22 mouse cellular contexts compared by ENCODE assay signal in the genomic region with DNA sequence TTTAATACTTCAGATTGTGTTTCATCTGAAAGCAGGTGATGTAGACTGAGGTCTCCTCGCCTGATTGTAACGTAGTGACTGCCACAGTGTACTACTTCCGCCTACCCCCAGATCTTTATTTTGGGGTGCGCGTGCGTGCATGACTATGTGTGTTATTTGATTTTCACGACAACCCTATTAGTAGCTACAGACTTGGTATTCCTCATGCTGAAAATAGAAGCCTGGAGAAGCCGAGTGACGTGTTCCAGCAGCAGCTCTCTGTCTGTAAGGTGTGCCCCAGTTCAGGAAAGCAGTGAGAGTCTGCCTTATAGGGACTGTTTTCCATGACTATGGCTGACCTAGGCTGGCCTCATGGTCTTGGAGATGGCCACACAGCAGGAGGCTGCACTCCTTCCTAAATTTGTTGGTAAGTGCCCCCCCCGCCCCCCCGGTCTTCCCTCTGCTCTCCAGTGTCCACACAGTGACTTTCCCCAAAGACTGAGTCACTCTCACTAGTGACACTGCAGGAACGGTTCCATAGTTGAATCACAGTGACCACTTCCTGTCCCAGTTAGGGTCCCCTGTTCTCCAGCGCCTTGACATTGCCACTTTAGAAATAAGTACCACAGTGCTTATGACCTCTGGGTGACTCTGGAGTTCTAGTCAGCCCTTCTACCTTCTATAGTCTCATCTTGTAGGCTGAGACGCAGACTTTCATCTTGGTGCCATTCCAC. TPM values are rescaled to one million over a fixed set of nuclear protein-coding genes. Genes with fewer than 3 reads are reported as not detected.
A peak's percentile ranks its signal among the peaks of the same experiment; 100 is the strongest.
DNase-seq lines count a peak whose midpoint lies in the region; ATAC-seq and TF ChIP-seq lines count a peak whose summit lies in the region.
"Had no signal": no experiment of that assay in that cellular context is flagged by ENCODE, and none has a peak within 500 bp of the region (broad histone marks: within the 10 kb centered on the region; RNA-seq: fewer than 3 reads in every experiment).

No protein-coding gene starts in this region.

- no peaks in the 10 kb centered on the region for H3K9me3 ChIP-seq in stomach, postnatal 0 days (ENCODE audit: control insufficient read depth, low read length)
- H3K9me3 ChIP-seq in kidney, embryonic 14.5 days (ENCODE audit: control insufficient read depth, low read length) = no peaks in the 10 kb centered on the region
- H3K9me3 ChIP-seq: hindbrain, embryonic 15.5 days; limb, embryonic 10.5 days; midbrain, embryonic 12.5 days had no signal

- H3K4me1 ChIP-seq in stomach, postnatal 0 days (replicated peaks; ENCODE audit: control insufficient read depth, insufficient read depth) = no peaks in the 10 kb centered on the region
- no peaks in the 10 kb centered on the region for H3K4me1 ChIP-seq in kidney, embryonic 14.5 days (ENCODE audit: control insufficient read depth, insufficient read depth, low read length)
- H3K4me1 ChIP-seq: hindbrain, embryonic 15.5 days had no signal

- WGBS in stomach, postnatal 0 days = 91% methylated on average over 14 of the region's 14 CpGs
- WGBS in kidney, embryonic 14.5 days = 92% methylated on average over 14 of the region's 14 CpGs

- no peak for TF ChIP-seq EP300 in stomach, postnatal 0 days (optimal IDR thresholded peaks at IDR 0.05)

- no peaks in the 10 kb centered on the region for H3K27me3 ChIP-seq in C2C12 (ENCODE audit: control insufficient read depth, insufficient read depth, insufficient read length)
- no peaks in the 10 kb centered on the region for H3K27me3 ChIP-seq in stomach, postnatal 0 days (ENCODE audit: control insufficient read depth, insufficient read depth, low read length)
- H3K27me3 ChIP-seq in kidney, embryonic 14.5 days (ENCODE audit: control insufficient read depth, insufficient read depth, low read length) = no peaks in the 10 kb centered on the region
- H3K27me3 ChIP-seq: forebrain, embryonic 12.5 days; heart, embryonic 13.5 days; hindbrain, embryonic 15.5 days; midbrain, embryonic 12.5 days had no signal

- no peak overlapping the region for H3K4me3 ChIP-seq in C2C12 (ENCODE audit: insufficient read depth, poor library complexity, severe bottlenecking)
- H3K4me3 ChIP-seq in stomach, postnatal 0 days (ENCODE audit: low read depth, low read length) = no peak overlapping the region
- H3K4me3 ChIP-seq in kidney, embryonic 14.5 days (ENCODE audit: low read length) = no peak overlapping the region
- H3K4me3 ChIP-seq: forebrain, embryonic 12.5 days; heart, embryonic 13.5 days; hindbrain, embryonic 15.5 days; limb, embryonic 10.5 days; midbrain, embryonic 12.5 days had no signal

- no peaks in the 10 kb centered on the region for H3K36me3 ChIP-seq in C2C12 (ENCODE audit: control insufficient read depth, insufficient read depth)
- no peaks in the 10 kb centered on the region for H3K36me3 ChIP-seq in stomach, postnatal 0 days (ENCODE audit: control insufficient read depth, insufficient read depth, low read length)
- H3K36me3 ChIP-seq in kidney, embryonic 14.5 days (ENCODE audit: control insufficient read depth, insufficient read depth, low read length) = no peaks in the 10 kb centered on the region
- H3K36me3 ChIP-seq: forebrain, embryonic 12.5 days; heart, embryonic 13.5 days; hindbrain, embryonic 15.5 days; limb, embryonic 10.5 days; midbrain, embryonic 12.5 days had no signal

- ATAC-seq in hematopoietic stem cell, adult 5-6 weeks (replicated peaks in 1 of 2; ENCODE audit: insufficient read depth in 1 of 2, low FRiP score in 2 of 2, low TSS enrichment in 1 of 2, low read depth in 1 of 2, poor library complexity in 2 of 2, severe bottlenecking in 2 of 2) = peak; percentile 47 to 51; a peak in 3 of 4 replicates
- peak; percentile 12; the same call in 1 of the 2 replicates for ATAC-seq in stomach, postnatal 0 days (ENCODE audit: low FRiP score, low TSS enrichment)
- ATAC-seq in kidney, embryonic 14.5 days (ENCODE audit: low FRiP score, low TSS enrichment) = no peak
- ATAC-seq: lung, postnatal 0 days had no signal

- intact Hi-C loops in heart, postnatal 14 days (cut with DNase I) = no loop called here

- TF ChIP-seq CTCF in C2C12 (IDR thresholded peaks at IDR 0.05; ENCODE audit: control insufficient read depth, insufficient read depth, insufficient read length) = no peak
- TF ChIP-seq CTCF in stomach, postnatal 0 days (IDR thresholded peaks at IDR 0.05; ENCODE audit: low read depth) = no peak

- peak overlapping the region; percentile 18 for H3ac ChIP-seq in C2C12 (ENCODE audit: control insufficient read depth, insufficient read length, low read depth)

- no peak overlapping the region for H3K27ac ChIP-seq in stomach, postnatal 0 days (replicated peaks)
- H3K27ac ChIP-seq in kidney, embryonic 14.5 days (ENCODE audit: low read depth, low read length) = no peak overlapping the region
- H3K27ac ChIP-seq: forebrain, embryonic 12.5 days; heart, embryonic 13.5 days; hindbrain, embryonic 15.5 days; limb, embryonic 10.5 days; midbrain, embryonic 12.5 days had no signal

- H3K4me2 ChIP-seq in stomach, postnatal 0 days (replicated peaks; ENCODE audit: low read depth) = no peak overlapping the region
- no peak overlapping the region for H3K4me2 ChIP-seq in kidney, embryonic 14.5 days (replicated peaks; ENCODE audit: low read depth, low read length)
- H3K4me2 ChIP-seq: forebrain, embryonic 12.5 days; heart, embryonic 13.5 days; hindbrain, embryonic 15.5 days; midbrain, embryonic 12.5 days had no signal

- H3K79me3 ChIP-seq in C2C12 (ENCODE audit: low read depth) = no peaks in the 10 kb centered on the region

- no peaks in the 10 kb centered on the region for H3K79me2 ChIP-seq in C2C12 (ENCODE audit: control insufficient read depth, insufficient read depth)

- DNase-seq in heart, adult 11 months = peak; percentile 75
- no peak for DNase-seq in heart, postnatal 14 days
- no peak for DNase-seq in stomach, postnatal 0 days (ENCODE audit: low spot score)
- DNase-seq in urinary bladder, postnatal 14 days (ENCODE audit: low spot score) = no peak
- DNase-seq: adrenal gland, adult 8-10 months; B cell, adult 2 months; cerebellum, adult 8-10 months; heart, adult 18-20 months; heart, postnatal 36 days; kidney, adult 8-10 months; kidney, postnatal 14 days; liver; right cerebral cortex, postnatal 14 days had no signal

- no peak overlapping the region for H3K9ac ChIP-seq in stomach, postnatal 0 days (ENCODE audit: low read length)
- no peak overlapping the region for H3K9ac ChIP-seq in kidney, embryonic 14.5 days (ENCODE audit: low read depth, low read length)
- H3K9ac ChIP-seq: forebrain, embryonic 12.5 days; heart, embryonic 13.5 days; hindbrain, embryonic 15.5 days; midbrain, embryonic 12.5 days had no signal

TF ChIP-seq in C2C12, 6 proteins besides CTCF, POLR2A, EP300 and RAD21:
- TF ChIP-seq MYOD1 (IDR thresholded peaks at IDR 0.05; ENCODE audit: control insufficient read depth, insufficient read length, low read depth) (no peak), MYOG (IDR thresholded peaks at IDR 0.05; ENCODE audit: control insufficient read depth, extremely low read depth, insufficient read length) (no peak), USF1 (IDR thresholded peaks at IDR 0.05; ENCODE audit: low read depth) (no peak), MAX (IDR thresholded peaks at IDR 0.05) (no peak), CEBPB (IDR thresholded peaks at IDR 0.05; ENCODE audit: low read depth) (no peak), FOSL1 (IDR thresholded peaks at IDR 0.05; ENCODE audit: insufficient read depth, low read length, poor library complexity, severe bottlenecking) (no peak)

RNA-seq across cellular contexts. Expression of a gene that starts 23.1 kb away (rescaled TPM):
- 10 to 100 TPM; 85.0 to 85.9 TPM for total RNA-seq in heart, postnatal 14 days (2021)
- polyA plus RNA-seq in C2C12 (2012; fragmentation: generic; extraction: Trizol) = 17.0 TPM
- 95.6 and 160 TPM in 2 replicates for total RNA-seq in hematopoietic stem cell, adult 5-6 weeks (2017)
- 168 and 177 TPM in 2 replicates for polyA plus RNA-seq in stomach, postnatal 0 days (2015; fragmentation: Nextera tagmentation; extraction: Ambion mirVana)
- 431 and 486 TPM in 2 replicates for polyA plus RNA-seq in kidney, embryonic 14.5 days (2014; fragmentation: Nextera tagmentation; extraction: Ambion mirVana)

RNA-seq across cellular contexts. Expression of a gene that starts 34.5 kb away (rescaled TPM):
- total RNA-seq in heart, postnatal 14 days (2021) = 10 to 100 TPM; 22.1 to 22.8 TPM
- polyA plus RNA-seq in C2C12 (2012; fragmentation: generic; extraction: Trizol) = 10.1 TPM
- 149 and 174 TPM in 2 replicates for total RNA-seq in hematopoietic stem cell, adult 5-6 weeks (2017)
- 24.9 and 27.0 TPM in 2 replicates for polyA plus RNA-seq in stomach, postnatal 0 days (2015; fragmentation: Nextera tagmentation; extraction: Ambion mirVana)
- polyA plus RNA-seq in kidney, embryonic 14.5 days (2014; fragmentation: Nextera tagmentation; extraction: Ambion mirVana) = 80.2 and 83.5 TPM in 2 replicates

RNA-seq across cellular contexts. Expression of a gene that starts 36.8 kb away (rescaled TPM):
- total RNA-seq in heart, postnatal 14 days (2021) = 10 to 100 TPM in 1 of 2 experiments, 1 to 10 TPM in 1; 9.9 to 10.0 TPM
- 22.5 TPM for polyA plus RNA-seq in C2C12 (2012; fragmentation: generic; extraction: Trizol)
- total RNA-seq in hematopoietic stem cell, adult 5-6 weeks (2017) = 67.9 and 102 TPM in 2 replicates
- polyA plus RNA-seq in stomach, postnatal 0 days (2015; fragmentation: Nextera tagmentation; extraction: Ambion mirVana) = 14.1 and 18.5 TPM in 2 replicates
- polyA plus RNA-seq in kidney, embryonic 14.5 days (2014; fragmentation: Nextera tagmentation; extraction: Ambion mirVana) = 11.3 and 15.6 TPM in 2 replicates
